Mouse (Mus musculus) midbrain, embryonic 12.5 days (tissue): ENCODE measurements around the gene Trpt1. TPM values are rescaled to one million over a fixed set of nuclear protein-coding genes. Genes with fewer than 3 reads are reported as not detected.
A peak's percentile ranks its signal among the peaks of the same experiment; 100 is the strongest.
"Not testable (repeated sequence)": the region's sequence is repeated elsewhere in the genome, so short reads cannot be mapped to it uniquely, and the experiment has no call there.

ENCODE experiments used
- ATAC-seq: fragments of 200-750 bp; cut with Nextera tagmentation; 2 replicates; pipeline ENCODE4 v1.8.0; 2017; ENCODE audit warnings: low read depth, moderate TSS enrichment, moderate library complexity; ENCODE audit not compliant: low FRiP score
- H3K27ac ChIP-seq: fragments of 300-500 bp; sonication (generic); replicated peaks from 2 replicates; pipeline ENCODE4 v1.5.1; 2016; ENCODE audit warnings: mild to moderate bottlenecking
- H3K27me3 ChIP-seq: fragments of 300-500 bp; sonication (generic); 2 replicates; pipeline ENCODE4 v1.6.1; 2016; ENCODE audit warnings: mild to moderate bottlenecking
- H3K36me3 ChIP-seq: fragments of 300-500 bp; sonication (generic); 2 replicates; pipeline ENCODE4 v1.6.1; 2016
- H3K4me1 ChIP-seq: fragments of 300-500 bp; sonication (generic); 2 replicates; pipeline ENCODE4 v1.6.1; 2016
- H3K4me2 ChIP-seq: fragments of 300-500 bp; sonication (generic); replicated peaks from 2 replicates; pipeline ENCODE4 v1.6.1; 2016; ENCODE audit warnings: mild to moderate bottlenecking, moderate library complexity
- H3K4me3 ChIP-seq: fragments of 300-500 bp; sonication (generic); 2 replicates; pipeline ENCODE4 v1.5.1; 2016; ENCODE audit warnings: mild to moderate bottlenecking
- H3K9ac ChIP-seq: fragments of 300-500 bp; sonication (generic); replicated peaks from 2 replicates; pipeline ENCODE4 v1.6.1; 2016; ENCODE audit warnings: mild to moderate bottlenecking, moderate library complexity
- H3K9me3 ChIP-seq: fragments of 300-500 bp; sonication (generic); 2 replicates; pipeline ENCODE4 v1.6.1; 2016; ENCODE audit warnings: mild to moderate bottlenecking
- WGBS: fragments of 180-500 bp; shearing (Covaris S2); methylation state at CpG from one replicate; pipeline ENCODE4 v1.1.7; 2016; 5-methylcytosine and 5-hydroxymethylcytosine counted together
- polyA plus RNA-seq: library from polyadenylated mRNA; unstranded; fragments of >200 nt; fragmentation: Nextera tagmentation; extraction: Ambion mirVana; gene quantifications from 2 replicates; pipeline ENCODE4 v1.2.1, GENCODE M21; 2016

Gene Trpt1
- polyA plus RNA-seq, 1 experiment from 2014 or later, result 12.4 TPM

DNA sequence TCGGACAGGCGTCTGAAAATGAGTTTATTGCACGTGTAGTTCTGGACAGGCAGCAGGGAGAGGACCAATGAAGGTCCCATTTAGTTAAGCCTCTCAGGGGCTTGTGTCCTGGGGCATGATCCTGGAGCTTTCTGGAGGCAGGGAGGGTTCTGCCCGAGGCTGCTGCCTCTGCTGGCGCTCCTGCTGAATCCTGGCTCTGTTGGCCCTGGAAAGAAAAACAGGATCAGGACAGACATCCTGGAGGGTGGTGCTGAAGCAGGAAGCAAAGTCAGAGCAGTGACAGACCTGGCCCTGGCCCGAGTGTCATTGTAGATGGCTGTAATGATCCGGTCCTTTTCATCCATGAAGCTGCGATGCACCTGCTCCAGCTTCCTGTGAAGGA, 8.0 kb upstream of the Trpt1 start:
- Histone ChIP-seq H3K36me3 (peaks cover 22% of the 10 kb centered on the region), H3K4me1 (peaks cover 32% of the 10 kb centered on the region), H3K4me2 (peak overlapping the region; percentile 98), H3K27me3 (no peaks in the 10 kb centered on the region), H3K9me3 (no peaks in the 10 kb centered on the region), H3K4me3 (peak overlapping the region; percentile 89), H3K27ac (peak overlapping the region; percentile 77), H3K9ac (peak overlapping the region; percentile 96)
- ATAC-seq, result peak; percentile 5
- 3% methylated on average over 8 of the region's 8 CpGs for WGBS

DNA sequence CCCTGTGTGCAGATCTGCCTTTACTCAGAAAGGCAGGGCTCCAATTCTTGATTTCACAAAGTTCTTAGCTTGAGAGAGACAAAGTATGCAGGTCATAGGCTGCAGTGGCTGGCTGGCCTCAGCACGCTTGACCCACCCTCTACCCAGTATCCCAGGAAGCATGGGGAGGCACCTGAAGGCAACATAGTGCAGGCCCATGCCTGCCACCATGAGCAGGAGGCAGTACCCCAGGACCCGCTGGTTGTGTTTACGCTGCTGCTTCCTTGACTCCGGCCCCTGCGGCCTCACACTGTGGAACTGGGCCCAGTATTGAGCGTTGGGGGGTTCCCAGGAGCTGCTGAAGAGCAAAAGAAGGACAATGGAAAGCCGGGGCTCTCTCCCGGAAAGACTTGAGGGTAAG, 6.7 kb upstream of the Trpt1 start:
- H3K4me1 ChIP-seq, result peaks cover 36% of the 10 kb centered on the region

DNA sequence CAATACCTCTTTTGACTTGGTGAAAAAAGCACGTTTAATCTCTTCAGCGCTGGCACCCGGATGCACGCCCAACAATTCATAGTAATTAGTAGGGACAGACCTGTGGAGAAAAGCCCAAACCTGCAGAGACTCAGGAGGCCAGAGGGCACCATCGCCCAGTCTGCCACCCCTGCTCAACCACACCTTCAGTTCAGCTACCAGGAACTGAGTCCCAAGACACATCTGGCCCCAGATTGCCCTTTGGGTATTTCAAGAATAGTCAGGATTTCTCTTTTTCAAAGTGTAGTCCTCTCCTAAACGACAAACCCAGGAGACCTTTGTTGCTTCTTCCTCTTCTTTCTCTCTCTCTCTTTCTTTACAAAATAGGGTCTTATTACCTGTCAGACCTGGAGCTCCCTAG, 5.2 kb upstream of the Trpt1 start:
- Histone ChIP-seq H3K36me3 (0 out of 2 replicates have a peak, but pooled peaks cover 2% of the 10 kb centered on the region), H3K9me3 (no peaks in the 10 kb centered on the region), H3K9ac (no peak overlapping the region), H3K27ac (no peak overlapping the region), H3K4me1 (peaks cover 46% of the 10 kb centered on the region), H3K4me3 (no peak overlapping the region), H3K4me2 (no peak overlapping the region), H3K27me3 (no peaks in the 10 kb centered on the region)
- 90% methylated on average over 6 of the region's 6 CpGs for WGBS
- no peak for ATAC-seq

More for the DNA sequence above, 6.7 kb upstream of the Trpt1 start:
- Histone ChIP-seq H3K4me2 (no peak overlapping the region), H3K9ac (no peak overlapping the region), H3K4me3 (no peak overlapping the region), H3K27me3 (no peaks in the 10 kb centered on the region), H3K9me3 (no peaks in the 10 kb centered on the region), H3K27ac (no peak overlapping the region), H3K36me3 (peaks cover 13% of the 10 kb centered on the region)
- ATAC-seq, result no peak
- WGBS, result 83% methylated on average over 8 of the region's 8 CpGs

DNA sequence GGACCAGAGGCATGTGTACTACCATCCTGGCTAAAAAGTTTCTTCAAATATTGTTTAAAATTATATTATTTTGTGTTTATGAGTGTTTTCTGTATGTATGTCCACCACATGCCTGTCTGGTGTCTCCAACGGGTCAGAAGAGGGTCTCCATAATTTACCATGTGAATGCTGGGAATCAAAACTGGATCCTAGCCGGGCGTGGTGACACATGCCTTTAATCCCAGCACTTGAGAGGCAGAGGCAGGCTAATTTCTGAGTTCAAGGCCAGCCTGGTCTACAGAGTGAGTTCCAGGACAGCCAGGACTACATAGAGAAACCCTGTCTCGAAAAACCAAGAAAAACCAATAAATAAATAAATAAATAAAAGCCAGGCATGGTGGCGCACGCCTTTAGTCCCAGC, 4.8 kb upstream of the Trpt1 start:
- not testable (repeated sequence) for H3K27me3 ChIP-seq, ATAC-seq, H3K4me2 ChIP-seq, H3K36me3 ChIP-seq, H3K9me3 ChIP-seq, H3K4me3 ChIP-seq, H3K27ac ChIP-seq, H3K9ac ChIP-seq
- H3K4me1 ChIP-seq, result peaks cover 45% of the 10 kb centered on the region
- 94% methylated on average over 6 of the region's 6 CpGs for WGBS

DNA sequence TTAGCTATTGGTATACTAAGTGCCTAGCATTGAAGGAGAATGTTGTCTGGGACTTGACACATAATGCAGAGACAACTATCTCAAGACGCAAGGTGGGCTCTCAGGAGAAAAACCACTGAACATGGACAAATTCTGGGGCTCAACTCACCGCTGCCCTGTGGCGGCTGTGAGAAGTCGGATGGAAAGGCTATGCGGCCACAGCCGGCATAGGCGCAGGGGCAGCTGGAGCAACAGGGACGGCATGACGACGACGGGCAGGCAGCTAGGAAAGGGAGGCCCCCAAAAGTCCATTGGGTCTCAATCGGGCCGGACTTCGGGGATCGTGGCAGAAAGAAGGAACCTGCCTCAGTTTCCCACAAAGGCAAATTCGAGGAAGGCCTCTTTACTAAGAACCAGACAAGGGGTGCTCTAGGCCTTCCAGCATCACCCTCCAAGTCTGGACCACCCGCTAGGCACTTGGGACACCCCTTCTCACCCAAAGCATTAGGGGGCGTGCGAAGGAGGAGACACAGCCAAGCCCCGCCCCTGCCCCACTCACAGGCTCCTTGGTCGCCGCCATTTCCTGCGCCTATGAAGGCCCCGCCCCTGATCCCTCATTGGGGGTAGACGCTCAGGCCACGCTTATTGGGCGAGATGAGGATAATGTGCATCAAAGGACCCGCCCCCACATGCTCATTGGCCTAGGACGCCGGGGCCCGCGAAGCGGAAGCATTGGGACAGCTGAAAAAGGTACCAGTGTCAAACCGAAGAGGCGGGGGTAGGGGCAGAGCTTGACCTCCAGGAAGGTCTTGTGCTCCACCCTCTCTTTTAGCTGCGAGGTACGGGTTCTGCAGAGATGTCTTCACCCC, 3.7 kb upstream of the Trpt1 start, which contains the start of gene Dnajc4:
TSS of gene Dnajc4 (minus strand) at position 562 of the 848 bp plus-strand sequence.
- WGBS, result 1% methylated on average over 37 of the region's 37 CpGs
- no peaks in the 10 kb centered on the region for H3K9me3 ChIP-seq

DNA sequence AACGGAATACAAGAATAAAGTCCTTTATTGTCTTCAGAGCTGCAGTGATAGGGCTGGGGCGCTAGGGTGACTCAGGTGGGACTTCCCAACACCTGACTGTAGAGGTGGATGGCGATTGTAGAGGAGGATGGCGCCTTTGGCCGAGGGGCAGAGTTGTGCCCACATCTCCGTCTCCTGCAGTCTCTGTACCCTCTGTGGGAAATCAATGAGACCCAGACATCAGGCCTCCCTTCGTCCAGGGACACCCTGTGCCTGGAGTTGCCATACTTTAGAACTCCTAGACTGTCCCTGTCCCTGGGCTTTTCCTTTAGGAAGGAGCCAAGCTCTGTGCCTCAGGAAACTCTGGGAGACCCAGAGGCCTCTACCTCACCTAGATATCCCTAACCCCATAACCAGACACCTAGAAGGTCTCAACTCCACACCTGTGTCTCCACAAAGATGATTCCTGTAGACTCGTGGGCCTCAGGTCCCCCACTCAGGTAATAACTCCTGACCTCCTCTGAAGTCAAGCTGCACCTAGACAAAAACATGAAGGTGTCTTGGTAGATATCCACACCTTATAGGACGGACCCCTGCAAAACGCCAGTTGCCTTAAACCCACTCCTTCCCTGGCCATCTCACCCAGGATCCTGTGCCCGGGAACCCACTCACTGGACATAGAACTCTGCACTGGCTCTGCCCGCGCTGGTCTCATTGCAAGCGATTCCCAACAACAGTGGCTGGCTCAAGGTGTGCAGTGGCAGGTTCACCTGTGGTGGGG, 2.7 kb upstream of the Trpt1 start:
- peaks cover 39% of the 10 kb centered on the region for H3K4me1 ChIP-seq
- ATAC-seq, result no peak
- no peaks in the 10 kb centered on the region for H3K27me3 ChIP-seq
- 59% methylated on average over 14 of the region's 14 CpGs for WGBS
- H3K9ac ChIP-seq, result peak overlapping the region; percentile 68
- H3K4me2 ChIP-seq, result peak overlapping the region; percentile 93
- peaks cover 4% of the 10 kb centered on the region; the same call in 1 of the 2 replicates for H3K36me3 ChIP-seq
- no peaks in the 10 kb centered on the region for H3K9me3 ChIP-seq
- H3K27ac ChIP-seq, result peak overlapping the region; percentile 54; the same call in 1 of the 2 replicates
- peak overlapping the region; percentile 58 for H3K4me3 ChIP-seq

More for the DNA sequence above, 3.7 kb upstream of the Trpt1 start, which contains the start of gene Dnajc4:
- Histone ChIP-seq H3K36me3 (0 out of 2 replicates have a peak, but pooled peaks cover 2% of the 10 kb centered on the region), H3K4me3 (peak within 1 kb of the TSS; percentile 58), H3K4me1 (peaks cover 46% of the 10 kb centered on the region), H3K9ac (peak within 1 kb of the TSS; percentile 71), H3K4me2 (peak within 1 kb of the TSS; percentile 93), H3K27me3 (no peaks in the 10 kb centered on the region), H3K27ac (peak within 1 kb of the TSS; percentile 54; the same call in 1 of the 2 replicates)
- ATAC-seq, result peak; percentile 94

DNA sequence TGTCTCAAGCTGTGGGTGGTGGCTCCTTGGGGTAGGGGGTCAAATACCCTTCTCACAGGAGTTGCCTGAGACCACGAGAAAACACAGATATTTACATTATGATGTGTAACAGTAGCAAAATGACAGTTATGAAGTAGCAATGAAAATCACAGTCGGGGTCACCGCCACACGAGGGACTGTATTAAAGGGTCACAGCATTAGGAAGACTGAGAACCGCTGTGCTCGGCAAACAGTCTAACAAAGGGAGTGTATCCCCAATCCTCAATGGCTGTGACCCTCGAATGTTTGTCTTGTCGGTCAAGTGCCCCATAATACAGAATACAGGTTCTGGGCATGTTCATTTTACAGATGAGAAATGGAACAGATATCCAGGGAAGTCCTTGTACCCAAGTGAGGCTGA, 1.9 kb upstream of the Trpt1 start:
- WGBS, result 85% methylated on average over 8 of the region's 8 CpGs
- Histone ChIP-seq H3K4me2 (no peak overlapping the region), H3K9ac (no peak overlapping the region), H3K4me3 (no peak overlapping the region), H3K4me1 (peaks cover 37% of the 10 kb centered on the region), H3K36me3 (peaks cover 12% of the 10 kb centered on the region), H3K27me3 (no peaks in the 10 kb centered on the region), H3K27ac (no peak overlapping the region), H3K9me3 (no peaks in the 10 kb centered on the region)
- ATAC-seq, result no peak

DNA sequence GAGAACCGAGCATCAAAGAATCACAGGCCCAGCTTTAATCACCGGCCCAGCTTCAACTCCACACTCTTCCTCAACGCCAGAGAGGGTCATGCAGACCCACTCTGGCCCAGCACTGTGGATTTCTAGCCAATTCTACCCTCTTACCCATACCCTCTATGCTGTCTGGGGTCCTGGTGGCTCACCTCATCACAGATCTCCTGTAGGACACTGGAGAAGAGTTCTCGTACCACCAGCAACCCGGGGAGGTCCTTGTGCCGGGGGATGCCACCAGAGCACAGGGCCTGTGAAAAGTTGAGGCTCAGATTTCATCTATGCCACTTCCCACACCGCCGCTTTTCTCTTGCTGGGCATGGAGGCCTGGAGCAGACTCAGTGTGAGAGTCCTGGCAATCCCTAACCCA, 1.4 kb upstream of the Trpt1 start:
- no peak overlapping the region for H3K4me2 ChIP-seq
- no peaks in the 10 kb centered on the region for H3K27me3 ChIP-seq
- no peaks in the 10 kb centered on the region for H3K9me3 ChIP-seq
- H3K4me3 ChIP-seq, result no peak overlapping the region
- ATAC-seq, result no peak
- peaks cover 14% of the 10 kb centered on the region for H3K36me3 ChIP-seq
- WGBS, result 93% methylated on average over 8 of the region's 8 CpGs
- no peak overlapping the region for H3K9ac ChIP-seq
- H3K27ac ChIP-seq, result no peak overlapping the region
- peaks cover 37% of the 10 kb centered on the region for H3K4me1 ChIP-seq

DNA sequence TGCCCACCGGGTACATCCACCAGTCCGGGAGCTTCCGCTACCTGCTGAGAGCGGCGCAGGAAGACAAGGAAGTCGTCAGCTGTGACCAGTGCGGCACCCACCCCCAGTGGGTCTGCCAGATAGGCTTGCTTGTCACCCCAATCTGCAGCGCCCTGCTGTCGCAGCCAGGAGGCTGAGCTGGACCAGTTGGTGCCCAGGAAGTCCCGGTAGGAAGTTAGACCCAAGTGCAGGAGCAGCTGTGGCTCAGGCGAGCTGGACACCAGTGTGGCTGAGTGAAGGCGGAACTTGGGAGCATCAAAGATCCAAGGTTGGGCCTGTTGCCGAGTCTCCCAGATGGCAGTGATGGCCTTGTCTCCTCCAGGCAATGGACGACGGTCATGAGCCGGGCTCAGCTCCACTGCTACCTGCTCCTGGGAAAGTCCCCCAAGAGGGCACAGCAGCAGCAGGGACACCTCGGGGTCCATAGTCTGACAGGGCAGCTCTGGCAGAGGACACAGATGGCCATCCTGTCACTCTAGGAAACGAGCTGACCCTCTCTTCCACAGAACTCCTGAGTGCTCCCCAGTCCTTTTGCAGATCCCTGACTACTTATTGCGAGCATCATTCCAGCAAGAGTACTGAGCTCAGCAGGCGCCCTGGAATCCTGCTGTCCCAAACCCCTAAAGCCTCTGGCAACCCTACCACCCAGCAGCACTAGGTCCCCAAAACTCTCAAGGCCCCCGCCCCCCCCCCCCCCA, 508 bp upstream of the Trpt1 start:
- Histone ChIP-seq H3K9me3 (no peaks in the 10 kb centered on the region), H3K4me2 (peak overlapping the region; percentile 75), H3K9ac (peak overlapping the region; percentile 78), H3K4me3 (peak overlapping the region; percentile 64), H3K27me3 (no peaks in the 10 kb centered on the region), H3K27ac (peak overlapping the region; percentile 15; the same call in 1 of the 2 replicates), H3K4me1 (peaks cover 37% of the 10 kb centered on the region), H3K36me3 (peaks cover 23% of the 10 kb centered on the region)
- 47% methylated on average over 21 of the region's 21 CpGs for WGBS
- ATAC-seq, result no peak

DNA sequence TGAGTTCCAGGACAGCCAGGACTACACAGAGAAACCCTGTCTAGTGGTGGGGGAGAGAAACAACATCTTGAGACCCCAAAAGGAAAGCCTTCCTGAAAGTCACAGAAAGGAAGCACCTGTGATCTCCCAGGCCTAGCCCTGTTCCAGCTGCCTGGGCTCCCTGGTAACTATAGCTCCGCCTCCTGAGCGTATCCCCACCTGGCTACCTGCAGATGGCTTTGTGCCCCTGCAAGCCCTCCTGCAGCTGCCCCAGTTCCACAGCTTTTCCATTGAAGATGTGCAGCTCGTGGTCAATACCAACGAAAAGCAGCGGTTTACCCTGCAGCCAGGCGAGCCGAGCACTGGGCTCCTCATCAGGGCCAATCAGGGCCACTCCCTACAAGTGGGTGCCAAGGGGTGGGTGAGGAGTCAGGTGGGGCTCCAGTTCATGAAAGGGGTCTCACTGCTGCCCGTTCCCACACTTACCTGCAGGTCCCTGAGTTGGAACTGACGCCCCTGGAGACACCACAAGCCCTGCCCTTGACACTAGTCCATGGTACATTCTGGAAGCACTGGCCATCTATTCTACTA, 1.9 kb downstream of the Trpt1 start:
- H3K4me1 ChIP-seq, result peaks cover 29% of the 10 kb centered on the region
- ATAC-seq, result no peak
- H3K36me3 ChIP-seq, result peaks cover 24% of the 10 kb centered on the region
- H3K27me3 ChIP-seq, result no peaks in the 10 kb centered on the region
- 82% methylated on average over 9 of the region's 9 CpGs for WGBS
- H3K27ac ChIP-seq, result no peak overlapping the region
- H3K4me3 ChIP-seq, result no peak overlapping the region
- H3K4me2 ChIP-seq, result no peak overlapping the region
- no peaks in the 10 kb centered on the region for H3K9me3 ChIP-seq
- H3K9ac ChIP-seq, result no peak overlapping the region

DNA sequence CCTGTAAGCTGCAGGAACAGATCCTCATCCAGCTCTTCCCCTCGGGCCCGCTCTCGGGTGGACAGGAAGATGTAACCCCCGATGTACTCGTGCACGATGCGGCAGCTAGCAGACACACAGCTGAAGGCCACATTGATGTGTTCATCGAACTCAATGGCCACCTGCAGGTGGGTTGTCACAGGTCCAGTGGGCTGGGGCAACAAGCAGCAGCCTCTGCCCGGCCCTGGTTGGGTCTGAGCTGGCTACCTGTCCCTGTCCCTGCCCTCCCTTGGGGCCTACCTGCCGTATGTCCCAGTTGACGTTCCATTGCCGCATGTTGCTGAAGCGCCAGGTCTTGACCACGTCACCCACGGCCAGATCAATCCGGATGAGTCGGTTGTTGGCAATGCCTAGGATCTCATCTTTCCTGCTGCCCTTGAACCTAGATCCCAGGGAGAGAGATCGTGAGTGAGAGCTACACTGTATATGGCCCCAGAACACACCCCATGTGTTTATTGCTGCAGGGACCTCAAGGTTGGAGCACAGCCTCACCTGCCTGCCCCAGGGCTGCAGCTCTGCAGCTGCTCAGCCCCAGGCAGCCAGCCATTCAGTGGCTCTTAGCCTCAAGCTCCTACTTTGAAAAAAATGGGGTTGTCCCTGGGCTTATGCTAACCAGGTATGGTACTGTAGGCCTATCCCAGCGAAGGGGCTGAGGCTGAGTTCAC, 3.6 kb downstream of the Trpt1 start:
- H3K4me3 ChIP-seq, result no peak overlapping the region
- no peak for ATAC-seq
- 93% methylated on average over 19 of the region's 19 CpGs for WGBS

More for the DNA sequence above, 3.6 kb downstream of the Trpt1 start:
- H3K36me3 ChIP-seq, result peaks cover 24% of the 10 kb centered on the region
- H3K27me3 ChIP-seq, result no peaks in the 10 kb centered on the region
- H3K27ac ChIP-seq, result no peak overlapping the region
- peaks cover 22% of the 10 kb centered on the region for H3K4me1 ChIP-seq
- H3K9ac ChIP-seq, result no peak overlapping the region
- no peak overlapping the region for H3K4me2 ChIP-seq
- H3K9me3 ChIP-seq, result no peaks in the 10 kb centered on the region
